ENCODE assay signal across 51 mouse cellular contexts in genomic region chr13:59689843-59690242, GRCm38 (mm10). TPM values are rescaled to one million over a fixed set of nuclear protein-coding genes. Genes with fewer than 3 reads are reported as not detected.
"Had no signal": no experiment of that assay in that cellular context is flagged by ENCODE, and none has a peak within 500 bp of the region (broad histone marks: within the 10 kb centered on the region; RNA-seq: fewer than 3 reads in every experiment).

No protein-coding gene starts in this region.

- H3K27ac ChIP-seq: heart, adult 2 months; heart, embryonic 10.5 days; heart, embryonic 15.5 days; hindbrain, embryonic 10.5 days; hindbrain, embryonic 12.5 days; hindbrain, embryonic 13.5 days; hindbrain, embryonic 14.5 days; hindbrain, embryonic 15.5 days; hindbrain, postnatal 0 days; intestine, embryonic 15.5 days; kidney, embryonic 15.5 days; kidney, postnatal 0 days; layer of hippocampus, adult 2 months had no signal

- H3K9ac ChIP-seq: heart, embryonic 12.5 days; heart, embryonic 13.5 days; heart, embryonic 15.5 days; hindbrain, embryonic 12.5 days; hindbrain, embryonic 13.5 days; hindbrain, embryonic 14.5 days; hindbrain, embryonic 15.5 days; intestine, embryonic 15.5 days; kidney, embryonic 15.5 days had no signal

- H3K4me2 ChIP-seq: heart, embryonic 11.5 days; heart, embryonic 12.5 days; heart, embryonic 13.5 days; heart, embryonic 15.5 days; hindbrain, embryonic 12.5 days; hindbrain, embryonic 13.5 days; hindbrain, embryonic 14.5 days; hindbrain, embryonic 15.5 days; intestine, embryonic 15.5 days; kidney, embryonic 15.5 days had no signal

- H3K27me3 ChIP-seq: heart, embryonic 12.5 days; heart, embryonic 13.5 days; heart, embryonic 15.5 days; hindbrain, embryonic 13.5 days; hindbrain, embryonic 15.5 days; intestine, embryonic 15.5 days; kidney, embryonic 15.5 days had no signal

- DNase-seq: heart, adult 2 months; heart, postnatal 10 days; heart, postnatal 14 days; heart, postnatal 36 days; heart, postnatal 4 days; kidney, adult 11 months; kidney, adult 18-20 months; kidney, adult 2 months; kidney, adult 8-10 months; kidney, adult 9 months; kidney, postnatal 10 days; kidney, postnatal 14 days; kidney, postnatal 25 days; kidney, postnatal 36 days; kidney, postnatal 4 days; layer of hippocampus, adult 9-11 months; layer of hippocampus, postnatal 36 days had no signal

- ATAC-seq: hindbrain, embryonic 16.5 days; hindbrain, postnatal 0 days; inflammation-experienced regulatory T-cells, adult 6 months; intestine, embryonic 15.5 days; intestine, embryonic 16.5 days had no signal

- H3K4me3 ChIP-seq: heart, adult 2 months; heart, embryonic 10.5 days; heart, embryonic 12.5 days; heart, embryonic 13.5 days; heart, embryonic 15.5 days; hindbrain, embryonic 10.5 days; hindbrain, embryonic 12.5 days; hindbrain, embryonic 13.5 days; hindbrain, embryonic 15.5 days; intestine, embryonic 15.5 days; kidney, embryonic 15.5 days; layer of hippocampus, adult 2 months had no signal

- H3K4me1 ChIP-seq: heart, embryonic 10.5 days; hindbrain, embryonic 13.5 days; hindbrain, embryonic 15.5 days; intestine, embryonic 15.5 days; kidney, embryonic 15.5 days had no signal

- H3K9me3 ChIP-seq: heart, embryonic 10.5 days; heart, embryonic 12.5 days; heart, embryonic 13.5 days; heart, embryonic 15.5 days; hindbrain, embryonic 12.5 days; hindbrain, embryonic 13.5 days; hindbrain, embryonic 15.5 days; intestine, embryonic 15.5 days; kidney, embryonic 15.5 days had no signal

- H3K36me3 ChIP-seq: heart, embryonic 10.5 days; heart, embryonic 12.5 days; heart, embryonic 13.5 days; heart, embryonic 15.5 days; hindbrain, embryonic 10.5 days; hindbrain, embryonic 12.5 days; hindbrain, embryonic 13.5 days; hindbrain, embryonic 15.5 days; intestine, embryonic 15.5 days; kidney, embryonic 15.5 days had no signal

RNA-seq across cellular contexts. Expression of gene 4921517D22Rik, which starts 4.1 kb away (rescaled TPM):
- total RNA-seq: heart, adult 2 months; heart, adult 8-10 months; heart, postnatal 10 days; heart, postnatal 14 days; heart, postnatal 25 days; heart, postnatal 36 days; heart, postnatal 4 days; hematopoietic stem cell, adult 5-6 weeks; hindbrain, postnatal 0 days; layer of hippocampus, adult 18-20 months; layer of hippocampus, adult 2 months; layer of hippocampus, adult 8-10 months; layer of hippocampus, postnatal 10 days; layer of hippocampus, postnatal 14 days; layer of hippocampus, postnatal 25 days; layer of hippocampus, postnatal 36 days had no signal
- polyA plus RNA-seq: heart, adult 2 months; heart, embryonic 10.5 days; heart, embryonic 11.5 days; heart, embryonic 12.5 days; heart, embryonic 13.5 days; heart, embryonic 14.5 days; heart, embryonic 15.5 days; heart, embryonic 16.5 days; heart, postnatal 0 days; hindbrain, embryonic 10.5 days; hindbrain, embryonic 11.5 days; hindbrain, embryonic 12.5 days; hindbrain, embryonic 13.5 days; hindbrain, embryonic 14.5 days; hindbrain, embryonic 15.5 days; hindbrain, embryonic 16.5 days; hindbrain, postnatal 0 days; inflammation-experienced regulatory T-cells, adult 6 months; intestine, embryonic 14.5 days; intestine, embryonic 15.5 days; intestine, embryonic 16.5 days; kidney, adult 2 months; kidney, embryonic 14.5 days; kidney, embryonic 15.5 days; kidney, embryonic 16.5 days; kidney, postnatal 0 days; large intestine, adult 2 months had no signal

RNA-seq across cellular contexts. Expression of gene Spata31d1a, which starts 20.3 kb away (rescaled TPM):
- total RNA-seq: heart, adult 2 months; heart, adult 8-10 months; heart, postnatal 10 days; heart, postnatal 14 days; heart, postnatal 25 days; heart, postnatal 36 days; heart, postnatal 4 days; hematopoietic stem cell, adult 5-6 weeks; hindbrain, postnatal 0 days had no signal
- polyA plus RNA-seq: heart, embryonic 11.5 days; heart, embryonic 12.5 days; heart, embryonic 13.5 days; heart, embryonic 14.5 days; heart, embryonic 16.5 days; heart, postnatal 0 days; hindbrain, embryonic 13.5 days; hindbrain, embryonic 15.5 days; hindbrain, embryonic 16.5 days; inflammation-experienced regulatory T-cells, adult 6 months; intestine, embryonic 15.5 days; intestine, embryonic 16.5 days; kidney, adult 2 months; kidney, embryonic 15.5 days; kidney, embryonic 16.5 days; kidney, postnatal 0 days; large intestine, adult 2 months had no signal

RNA-seq across cellular contexts. Expression of gene Spata31d1b, which starts 22.2 kb away (rescaled TPM):
- total RNA-seq: heart, adult 2 months; heart, adult 8-10 months; heart, postnatal 10 days; heart, postnatal 14 days; heart, postnatal 25 days; heart, postnatal 36 days; heart, postnatal 4 days; hematopoietic stem cell, adult 5-6 weeks; layer of hippocampus, adult 18-20 months had no signal
- polyA plus RNA-seq: heart, embryonic 10.5 days; heart, embryonic 11.5 days; heart, embryonic 12.5 days; heart, embryonic 13.5 days; heart, embryonic 14.5 days; heart, embryonic 15.5 days; heart, embryonic 16.5 days; heart, postnatal 0 days; hindbrain, embryonic 11.5 days; hindbrain, embryonic 12.5 days; hindbrain, embryonic 13.5 days; hindbrain, embryonic 14.5 days; hindbrain, embryonic 15.5 days; hindbrain, postnatal 0 days; inflammation-experienced regulatory T-cells, adult 6 months; intestine, embryonic 14.5 days; intestine, embryonic 15.5 days; intestine, embryonic 16.5 days; kidney, embryonic 14.5 days; kidney, embryonic 16.5 days; kidney, postnatal 0 days; large intestine, adult 2 months had no signal

RNA-seq across cellular contexts. Expression of gene Spata31d1d, which starts 41.7 kb away (rescaled TPM):
- total RNA-seq: heart, adult 2 months; heart, adult 8-10 months; heart, postnatal 10 days; heart, postnatal 14 days; heart, postnatal 25 days; heart, postnatal 36 days; heart, postnatal 4 days; hematopoietic stem cell, adult 5-6 weeks; hindbrain, postnatal 0 days; layer of hippocampus, adult 18-20 months; layer of hippocampus, adult 2 months; layer of hippocampus, adult 8-10 months; layer of hippocampus, postnatal 10 days; layer of hippocampus, postnatal 14 days; layer of hippocampus, postnatal 25 days; layer of hippocampus, postnatal 36 days had no signal
- polyA plus RNA-seq: heart, embryonic 10.5 days; heart, embryonic 11.5 days; heart, embryonic 12.5 days; heart, embryonic 13.5 days; heart, embryonic 14.5 days; heart, embryonic 15.5 days; heart, embryonic 16.5 days; heart, postnatal 0 days; hindbrain, embryonic 10.5 days; hindbrain, embryonic 11.5 days; hindbrain, embryonic 12.5 days; hindbrain, embryonic 13.5 days; hindbrain, embryonic 15.5 days; hindbrain, embryonic 16.5 days; hindbrain, postnatal 0 days; inflammation-experienced regulatory T-cells, adult 6 months; intestine, embryonic 14.5 days; intestine, embryonic 15.5 days; intestine, embryonic 16.5 days; kidney, adult 2 months; kidney, embryonic 14.5 days; kidney, embryonic 15.5 days; kidney, embryonic 16.5 days; kidney, postnatal 0 days; large intestine, adult 2 months had no signal
